Mouse (Mus musculus): ENCODE results near the gene Actr1a. TPM values are rescaled to one million over a fixed set of nuclear protein-coding genes. Genes with fewer than 3 reads are reported as not detected.
A peak's percentile ranks its signal among the peaks of the same experiment; 100 is the strongest.

The Actr1a gene
- polyA plus RNA-seq, 1 experiment from 2014 or later = 48.6 TPM

- Histone ChIP-seq H3K9me3 (replicated peaks; ENCODE audit: control insufficient read depth, low read length) (no peaks in the 10 kb centered on the region), H3K9ac (ENCODE audit: low read depth, low read length) (peak overlapping the region; percentile 71), H3K4me3 (ENCODE audit: low read depth, low read length) (peak overlapping the region; percentile 69), H3K36me3 (ENCODE audit: control insufficient read depth, insufficient read depth) (no peaks in the 10 kb centered on the region), H3K27me3 (ENCODE audit: control insufficient read depth, insufficient read depth, low read depth, low read length) (peaks cover 8% of the 10 kb centered on the region), H3K4me1 (ENCODE audit: control insufficient read depth, low read depth, low read length) (peaks cover 20% of the 10 kb centered on the region), H3K4me2 (ENCODE audit: low read depth, low read length) (peak overlapping the region; percentile 86), H3K27ac (ENCODE audit: low read length) (peak overlapping the region; percentile 65)
- WGBS (ENCODE audit: insufficient replicate concordance) = 1% methylated on average over 66 of the region's 78 CpGs
- ATAC-seq (ENCODE audit: low read depth) = peak; percentile 84
Observed at GRCm38 (mm10) chr19:46348761-46349458, 46.6 kb downstream of the Actr1a start.

GRCm38 (mm10) chr19:46347936-46348668 lies 47.4 kb downstream of the Actr1a start:
- H3K4me1 ChIP-seq (ENCODE audit: control insufficient read depth, low read depth, low read length) = peaks cover 24% of the 10 kb centered on the region
- ATAC-seq (ENCODE audit: low read depth) = no peak

GRCm38 (mm10) chr19:46347146-46347545 lies 48.4 kb downstream of the Actr1a start:
- Histone ChIP-seq H3K4me3 (ENCODE audit: low read depth, low read length) (no peak overlapping the region), H3K36me3 (ENCODE audit: control insufficient read depth, insufficient read depth) (no peaks in the 10 kb centered on the region), H3K27ac (ENCODE audit: low read length) (no peak overlapping the region), H3K9ac (ENCODE audit: low read depth, low read length) (no peak overlapping the region), H3K4me1 (ENCODE audit: control insufficient read depth, low read depth, low read length) (peaks cover 21% of the 10 kb centered on the region), H3K9me3 (replicated peaks; ENCODE audit: control insufficient read depth, low read length) (no peaks in the 10 kb centered on the region), H3K27me3 (ENCODE audit: control insufficient read depth, insufficient read depth, low read depth, low read length) (peaks cover 8% of the 10 kb centered on the region), H3K4me2 (ENCODE audit: low read depth, low read length) (no peak overlapping the region)
- ATAC-seq (ENCODE audit: low read depth) = no peak
- 85% methylated on average over 1 of the region's 1 CpGs for WGBS (ENCODE audit: insufficient replicate concordance)

More at GRCm38 (mm10) chr19:46347936-46348668, 47.4 kb downstream of the Actr1a start:
- Histone ChIP-seq H3K27me3 (ENCODE audit: control insufficient read depth, insufficient read depth, low read depth, low read length) (peaks cover 8% of the 10 kb centered on the region), H3K9me3 (replicated peaks; ENCODE audit: control insufficient read depth, low read length) (no peaks in the 10 kb centered on the region), H3K4me2 (ENCODE audit: low read depth, low read length) (peak overlapping the region; percentile 86), H3K27ac (ENCODE audit: low read length) (peak overlapping the region; percentile 65), H3K4me3 (ENCODE audit: low read depth, low read length) (peak overlapping the region; percentile 69), H3K9ac (ENCODE audit: low read depth, low read length) (peak overlapping the region; percentile 71), H3K36me3 (ENCODE audit: control insufficient read depth, insufficient read depth) (no peaks in the 10 kb centered on the region)
- WGBS (ENCODE audit: insufficient replicate concordance) = 25% methylated on average over 14 of the region's 14 CpGs

GRCm38 (mm10) chr19:46344710-46345419 lies 50.7 kb downstream of the Actr1a start:
- Histone ChIP-seq H3K9me3 (replicated peaks; ENCODE audit: control insufficient read depth, low read length) (no peaks in the 10 kb centered on the region), H3K4me2 (ENCODE audit: low read depth, low read length) (no peak overlapping the region), H3K4me1 (ENCODE audit: control insufficient read depth, low read depth, low read length) (peaks cover 28% of the 10 kb centered on the region), H3K4me3 (ENCODE audit: low read depth, low read length) (no peak overlapping the region), H3K9ac (ENCODE audit: low read depth, low read length) (no peak overlapping the region), H3K27me3 (ENCODE audit: control insufficient read depth, insufficient read depth, low read depth, low read length) (peaks cover 8% of the 10 kb centered on the region), H3K27ac (ENCODE audit: low read length) (no peak overlapping the region), H3K36me3 (ENCODE audit: control insufficient read depth, insufficient read depth) (no peaks in the 10 kb centered on the region)
- no peak for ATAC-seq (ENCODE audit: low read depth)
- 33% methylated on average over 7 of the region's 7 CpGs for WGBS (ENCODE audit: insufficient replicate concordance)

GRCm38 (mm10) chr19:46339287-46339971 lies 56.1 kb downstream of the Actr1a start:
- Histone ChIP-seq H3K9me3 (replicated peaks; ENCODE audit: control insufficient read depth, low read length) (no peaks in the 10 kb centered on the region), H3K4me3 (ENCODE audit: low read depth, low read length) (peak overlapping the region; percentile 80), H3K4me1 (ENCODE audit: control insufficient read depth, low read depth, low read length) (peaks cover 38% of the 10 kb centered on the region), H3K27me3 (ENCODE audit: control insufficient read depth, insufficient read depth, low read depth, low read length) (no peaks in the 10 kb centered on the region), H3K36me3 (ENCODE audit: control insufficient read depth, insufficient read depth) (no peaks in the 10 kb centered on the region), H3K27ac (ENCODE audit: low read length) (peak overlapping the region; percentile 85), H3K9ac (ENCODE audit: low read depth, low read length) (no peak overlapping the region; the same call in none of the 2 replicates), H3K4me2 (ENCODE audit: low read depth, low read length) (peak overlapping the region; percentile 88)
- 42% methylated on average over 7 of the region's 7 CpGs for WGBS (ENCODE audit: insufficient replicate concordance)
- peak; percentile 35 for ATAC-seq (ENCODE audit: low read depth)

GRCm38 (mm10) chr19:46338942-46339286 lies 56.6 kb downstream of the Actr1a start:
- Histone ChIP-seq H3K9me3 (replicated peaks; ENCODE audit: control insufficient read depth, low read length) (no peaks in the 10 kb centered on the region), H3K36me3 (ENCODE audit: control insufficient read depth, insufficient read depth) (no peaks in the 10 kb centered on the region), H3K4me3 (ENCODE audit: low read depth, low read length) (peak overlapping the region; percentile 80), H3K27ac (ENCODE audit: low read length) (peak overlapping the region; percentile 85), H3K9ac (ENCODE audit: low read depth, low read length) (peak overlapping the region; percentile 46), H3K27me3 (ENCODE audit: control insufficient read depth, insufficient read depth, low read depth, low read length) (no peaks in the 10 kb centered on the region), H3K4me2 (ENCODE audit: low read depth, low read length) (peak overlapping the region; percentile 88), H3K4me1 (ENCODE audit: control insufficient read depth, low read depth, low read length) (peaks cover 37% of the 10 kb centered on the region)
- peak; percentile 4; the same call in 1 of the 2 replicates for ATAC-seq (ENCODE audit: low read depth)
- 15% methylated on average over 6 of the region's 6 CpGs for WGBS (ENCODE audit: insufficient replicate concordance)

GRCm38 (mm10) chr19:46338331-46338936 lies 57.1 kb downstream of the Actr1a start, which contains the start of gene Cuedc2:
TSS of gene Cuedc2 (minus strand) at chr19:46338702.
- Histone ChIP-seq H3K36me3 (ENCODE audit: control insufficient read depth, insufficient read depth) (no peaks in the 10 kb centered on the region), H3K4me3 (ENCODE audit: low read depth, low read length) (peak within 1 kb of the TSS; percentile 80), H3K4me2 (ENCODE audit: low read depth, low read length) (peak within 1 kb of the TSS; percentile 88), H3K9ac (ENCODE audit: low read depth, low read length) (peak within 1 kb of the TSS; percentile 79), H3K4me1 (ENCODE audit: control insufficient read depth, low read depth, low read length) (peaks cover 33% of the 10 kb centered on the region), H3K27ac (ENCODE audit: low read length) (peak within 1 kb of the TSS; percentile 85), H3K27me3 (ENCODE audit: control insufficient read depth, insufficient read depth, low read depth, low read length) (no peaks in the 10 kb centered on the region), H3K9me3 (replicated peaks; ENCODE audit: control insufficient read depth, low read length) (no peaks in the 10 kb centered on the region)
- WGBS (ENCODE audit: insufficient replicate concordance) = under 1% methylated on average over 31 of the region's 31 CpGs
- ATAC-seq (ENCODE audit: low read depth) = peak; percentile 87

GRCm38 (mm10) chr19:46337719-46338330 lies 57.7 kb downstream of the Actr1a start:
- WGBS (ENCODE audit: insufficient replicate concordance) = 34% methylated on average over 15 of the region's 15 CpGs

More at GRCm38 (mm10) chr19:46337719-46338330, 57.7 kb downstream of the Actr1a start:
- Histone ChIP-seq H3K4me2 (ENCODE audit: low read depth, low read length) (peak overlapping the region; percentile 88), H3K4me1 (ENCODE audit: control insufficient read depth, low read depth, low read length) (peaks cover 33% of the 10 kb centered on the region), H3K36me3 (ENCODE audit: control insufficient read depth, insufficient read depth) (no peaks in the 10 kb centered on the region), H3K4me3 (ENCODE audit: low read depth, low read length) (peak overlapping the region; percentile 80), H3K27me3 (ENCODE audit: control insufficient read depth, insufficient read depth, low read depth, low read length) (no peaks in the 10 kb centered on the region), H3K9me3 (replicated peaks; ENCODE audit: control insufficient read depth, low read length) (no peaks in the 10 kb centered on the region), H3K9ac (ENCODE audit: low read depth, low read length) (peak overlapping the region; percentile 79), H3K27ac (ENCODE audit: low read length) (peak overlapping the region; percentile 75; the same call in 1 of the 2 replicates)
- ATAC-seq (ENCODE audit: low read depth) = no peak
